Mouse (Mus musculus) adrenal gland, postnatal 36 days (tissue): ENCODE measurements around the gene Ptpn11. TPM values are rescaled to one million over a fixed set of nuclear protein-coding genes. Genes with fewer than 3 reads are reported as not detected.

Experiments used
- DNase-seq, 2 experiments: peaks; one replicate each; pipeline ENCODE4 v3.0.0; 2021; ENCODE audit warnings: mixed read lengths in 1 of 2
- total RNA-seq, 2 experiments: library from RNA; stranded (reverse); gene quantifications; 2 replicates each; pipeline ENCODE4 v1.2.3; 2021

Gene Ptpn11
- total RNA-seq, 2 experiments from 2014 or later: 100 to 135 TPM

DNA sequence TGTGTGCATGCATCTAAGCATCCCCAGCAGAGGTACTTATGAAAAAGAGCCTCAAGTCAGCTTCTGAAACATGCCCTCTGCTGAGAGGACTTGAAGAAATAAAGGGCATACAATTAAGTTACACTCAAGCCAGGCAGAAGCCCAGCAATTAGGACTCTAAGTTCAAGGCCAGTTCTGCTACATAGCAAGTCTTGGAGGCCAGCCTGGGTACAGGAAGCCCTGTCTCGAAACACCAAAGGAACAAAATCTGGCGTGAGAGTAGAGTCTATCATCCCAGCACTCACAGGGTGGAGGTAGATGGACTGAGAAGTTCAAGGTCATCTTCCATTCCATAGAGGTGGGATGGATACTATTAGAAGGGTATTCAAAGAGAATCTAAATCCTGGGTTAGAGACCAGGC lies 6.8 kb downstream of the Ptpn11 start:
- DNase-seq: no peak

DNA sequence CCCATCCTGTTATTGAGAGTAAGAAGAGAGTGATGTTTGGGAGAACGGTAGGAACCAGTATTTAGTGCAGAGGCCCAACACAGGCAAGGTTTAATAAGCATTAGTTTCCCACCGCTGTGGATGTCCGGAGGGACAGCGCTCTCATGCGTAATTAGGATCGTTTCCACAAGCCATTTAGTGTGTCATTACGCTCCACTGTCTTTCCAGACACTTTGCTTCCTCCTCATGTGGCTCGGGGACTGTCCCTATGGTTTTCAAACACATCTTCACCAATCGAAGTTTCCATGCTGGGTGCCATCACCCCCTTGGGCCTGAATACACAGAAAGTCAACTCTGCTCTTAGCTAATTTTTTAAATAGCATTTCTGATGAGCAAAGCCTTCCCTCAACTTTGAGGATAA lies 7.9 kb downstream of the Ptpn11 start:
- no peak for DNase-seq

DNA sequence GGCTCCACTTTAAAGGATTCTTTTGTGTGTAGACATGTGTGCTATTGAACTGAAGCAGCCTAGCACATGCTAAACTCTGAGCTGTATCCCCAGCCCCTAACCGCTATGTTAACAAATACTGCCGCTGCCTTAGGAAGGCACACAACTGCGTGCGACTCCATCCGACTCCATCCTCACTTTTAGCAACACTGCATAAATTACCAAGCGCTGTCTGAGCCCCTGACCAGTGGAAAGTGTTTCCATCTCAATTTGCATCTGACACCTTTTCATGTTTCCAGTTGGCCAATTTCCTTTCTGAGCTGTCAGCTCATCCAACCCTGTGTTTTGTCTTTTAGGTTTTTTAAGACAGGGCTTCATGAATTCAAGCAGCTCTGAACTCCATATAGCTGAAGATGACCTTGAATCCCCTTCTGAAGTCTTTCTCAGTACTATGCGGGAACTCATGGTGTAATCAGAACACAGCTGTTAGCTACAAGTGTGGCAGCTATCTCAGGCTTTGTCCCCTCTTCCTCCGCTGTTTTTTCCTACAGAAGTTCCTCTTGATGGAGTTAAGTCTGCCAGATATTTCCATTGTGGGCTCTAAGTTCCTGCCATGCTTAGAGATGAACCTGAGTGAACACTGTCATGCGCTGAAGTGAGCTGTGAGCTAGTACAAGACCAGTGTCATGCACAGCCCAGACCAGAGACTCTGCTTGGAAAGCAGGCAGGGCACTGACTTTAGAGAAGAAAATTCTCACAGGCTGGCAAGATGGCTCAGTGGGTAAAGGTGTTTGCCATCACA lies 11.9 kb downstream of the Ptpn11 start:
- DNase-seq: no peak

DNA sequence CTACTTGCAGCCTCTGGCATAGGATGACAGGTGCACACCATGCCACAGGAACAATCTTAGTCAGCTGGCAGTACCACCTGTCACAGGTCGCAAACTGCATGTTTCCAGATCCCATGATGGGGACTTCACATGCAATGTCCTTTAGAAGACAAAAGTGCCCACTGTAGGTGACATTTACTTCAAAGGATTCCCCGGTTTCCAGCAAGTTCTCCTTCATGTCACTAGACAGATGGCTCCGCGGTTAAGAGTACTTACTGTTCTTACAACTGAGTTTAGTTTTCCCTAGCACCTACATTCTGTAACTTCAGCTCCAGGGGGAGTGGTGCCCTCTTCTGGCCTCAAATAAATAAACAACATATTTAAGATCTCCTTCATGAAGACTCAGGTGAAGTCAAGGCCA lies 18.4 kb downstream of the Ptpn11 start:
- no peak for DNase-seq

DNA sequence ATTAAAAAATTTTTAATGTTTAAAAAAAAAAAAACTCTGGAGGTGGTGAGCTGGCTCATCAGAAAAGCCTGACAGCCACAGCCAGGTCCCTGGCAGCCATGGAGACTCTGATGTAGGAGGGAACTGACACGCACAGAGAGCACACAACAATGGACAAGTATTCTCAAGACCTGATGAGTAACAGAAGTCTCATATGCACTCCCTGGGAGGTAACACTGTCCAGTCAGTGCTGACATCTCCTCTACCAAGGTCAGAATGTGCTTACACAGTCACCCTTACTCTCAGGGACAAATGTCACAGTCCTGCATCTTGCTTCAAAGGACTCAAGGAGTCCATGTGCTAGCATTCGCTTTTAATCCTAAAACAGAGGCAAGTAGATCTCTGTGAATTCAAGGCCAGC lies 21.6 kb downstream of the Ptpn11 start:
- DNase-seq: peak; percentile 34 to 48

DNA sequence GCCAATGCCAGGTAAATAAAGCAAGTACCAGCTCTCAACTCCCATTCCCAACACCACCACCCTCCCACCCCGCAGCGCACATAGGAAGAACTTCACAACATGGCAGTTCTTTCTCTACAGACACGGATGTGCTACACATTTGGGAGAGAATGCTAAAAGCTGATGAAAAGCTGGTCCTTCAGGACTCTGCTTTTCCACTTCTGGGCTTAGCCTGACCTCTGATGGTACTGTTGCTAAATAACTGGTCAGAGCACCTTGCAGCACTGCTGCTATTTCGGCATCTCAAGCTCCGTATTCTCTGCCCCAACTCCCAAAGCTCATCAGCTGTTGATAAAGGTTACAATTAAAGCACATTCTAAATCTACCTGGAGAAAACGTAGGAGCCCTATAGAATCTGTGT lies 24.3 kb downstream of the Ptpn11 start:
- DNase-seq: no peak

DNA sequence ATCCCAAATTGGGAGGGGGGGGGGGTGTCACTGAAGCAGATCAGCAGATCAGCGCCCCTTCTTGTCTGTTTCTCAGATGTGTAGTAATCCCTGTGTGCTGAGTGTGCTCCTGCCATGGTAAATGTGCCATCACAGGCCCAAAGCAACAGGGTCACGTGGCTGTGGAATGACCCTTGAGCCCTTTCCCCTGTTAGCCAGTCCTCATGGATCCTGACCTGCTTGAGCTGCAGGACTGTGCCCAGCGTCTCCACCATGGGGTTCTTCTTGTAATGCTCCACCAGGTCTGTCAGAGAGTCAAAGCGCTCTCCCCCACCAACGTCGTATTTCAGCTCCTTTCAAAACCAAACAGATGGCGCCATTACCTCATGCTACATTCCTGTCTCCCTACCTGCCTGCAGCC lies 28.3 kb downstream of the Ptpn11 start:
- DNase-seq: no peak

DNA sequence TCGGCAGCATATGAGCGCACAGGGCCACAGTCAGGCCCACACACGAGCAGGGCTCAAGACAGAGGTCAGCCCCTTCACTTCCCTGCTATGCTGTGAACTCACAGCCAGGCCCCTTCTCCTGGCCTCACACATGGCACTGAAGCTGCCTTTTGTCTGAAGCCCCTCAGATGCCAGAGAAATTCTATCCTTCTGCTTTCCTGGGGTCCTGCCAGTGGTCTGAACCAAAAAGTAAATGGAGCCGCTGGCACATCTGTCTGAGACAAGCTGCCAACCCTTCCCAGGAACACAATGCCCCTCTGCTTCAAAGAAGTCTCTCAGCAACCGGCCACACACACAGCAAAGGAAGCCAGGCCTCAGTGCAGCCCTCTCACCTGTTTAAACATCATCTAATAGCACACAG lies 28.9 kb downstream of the Ptpn11 start:
- no peak for DNase-seq

DNA sequence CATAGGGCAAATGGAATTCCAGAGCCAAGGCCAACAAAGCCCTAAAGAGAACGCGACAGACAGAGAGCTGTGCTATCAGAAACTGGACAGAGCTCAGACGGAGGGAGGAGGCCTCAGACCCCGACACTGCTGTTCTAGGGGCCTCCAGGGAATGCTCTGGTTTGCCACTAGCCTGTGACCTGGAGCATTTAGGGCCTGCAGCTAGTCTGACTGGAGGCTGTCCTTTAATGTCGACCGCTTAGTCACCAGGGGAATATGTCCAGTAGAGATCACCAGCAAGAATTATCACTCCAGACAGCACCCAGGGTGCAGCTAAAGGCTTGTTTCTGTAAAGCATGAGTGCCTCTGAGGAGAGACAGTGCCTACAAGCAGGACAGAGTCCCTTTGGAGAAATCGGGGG lies 32.2 kb downstream of the Ptpn11 start:
- DNase-seq: peak; percentile 12 to 29

DNA sequence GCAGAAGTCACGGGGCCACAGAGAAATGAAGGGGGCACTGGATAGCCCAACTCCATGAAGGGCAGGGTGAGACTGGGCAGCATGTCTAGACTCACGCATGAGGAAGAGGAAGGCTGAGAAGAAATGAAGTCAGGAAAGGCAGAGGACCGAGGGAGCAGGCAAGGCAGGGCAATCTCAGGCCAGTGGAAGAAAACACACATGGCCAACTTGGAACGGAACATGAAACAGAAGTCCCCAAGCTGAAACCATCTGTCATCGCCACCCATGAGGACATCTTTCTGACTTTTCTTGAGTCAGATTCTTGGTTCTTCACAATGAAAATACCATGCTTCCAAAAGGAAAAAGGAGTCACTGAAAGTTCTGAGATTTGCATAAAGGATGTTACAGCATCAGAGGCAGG lies 33.7 kb downstream of the Ptpn11 start:
- DNase-seq: no peak

DNA sequence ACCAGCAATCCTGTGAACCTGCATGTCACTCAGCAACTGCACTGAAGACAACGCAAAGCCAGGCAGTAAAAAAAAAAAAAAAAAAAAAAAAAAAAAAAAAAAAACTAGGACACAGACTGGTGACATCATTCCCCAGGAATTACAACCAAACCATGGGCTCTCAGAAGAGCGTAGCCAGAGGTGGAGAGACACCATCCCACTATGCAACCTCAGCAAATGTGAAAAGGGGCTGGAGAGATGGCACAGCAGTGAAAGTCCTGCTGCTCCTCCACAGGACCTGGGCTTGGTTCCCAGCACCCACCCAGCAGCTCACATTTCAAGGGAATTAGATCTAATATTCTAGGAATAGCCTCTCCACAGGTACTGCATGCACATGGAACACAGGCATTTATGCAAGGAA lies 34.2 kb downstream of the Ptpn11 start:
- DNase-seq: no peak

DNA sequence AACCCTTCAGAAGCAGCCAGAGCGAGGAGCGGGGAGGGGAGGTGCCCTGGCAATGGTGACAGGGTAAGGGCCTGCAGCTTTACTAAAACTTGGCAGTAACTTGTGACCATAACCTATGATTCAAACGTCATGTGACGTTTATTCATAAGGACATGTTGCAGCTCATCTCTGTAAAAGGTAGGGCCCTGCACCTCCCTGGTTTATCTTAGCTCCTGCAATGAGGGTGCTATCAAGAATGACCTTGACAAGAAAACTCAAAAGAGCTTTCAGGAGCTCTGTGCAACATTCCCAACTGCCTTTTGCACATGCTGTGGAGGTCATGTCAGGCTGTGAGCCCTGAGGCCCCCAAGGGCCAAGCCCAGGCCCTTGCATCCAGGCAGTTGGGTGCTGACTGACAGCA lies 35.1 kb downstream of the Ptpn11 start:
- peak; percentile 46 to 52 for DNase-seq

DNA sequence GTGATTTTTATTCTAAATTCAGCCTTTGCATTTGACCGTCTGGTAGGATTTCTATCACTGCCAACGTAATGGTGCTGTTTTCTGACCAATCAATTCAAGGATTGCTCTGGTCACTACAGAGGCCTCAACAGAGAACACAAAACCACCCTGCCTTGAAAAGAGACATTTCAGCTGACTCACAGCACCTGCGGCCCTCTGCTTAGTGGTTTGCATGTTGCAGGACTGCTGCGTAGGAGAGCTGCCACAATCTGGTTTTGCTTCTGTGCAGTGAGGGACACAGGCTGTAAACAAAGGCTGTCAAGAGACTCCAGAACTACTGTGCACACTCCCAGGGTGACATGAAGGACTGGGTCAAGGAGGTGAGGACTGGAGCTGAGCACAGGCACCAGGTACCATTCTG lies 40.5 kb downstream of the Ptpn11 start:
- DNase-seq: no peak

DNA sequence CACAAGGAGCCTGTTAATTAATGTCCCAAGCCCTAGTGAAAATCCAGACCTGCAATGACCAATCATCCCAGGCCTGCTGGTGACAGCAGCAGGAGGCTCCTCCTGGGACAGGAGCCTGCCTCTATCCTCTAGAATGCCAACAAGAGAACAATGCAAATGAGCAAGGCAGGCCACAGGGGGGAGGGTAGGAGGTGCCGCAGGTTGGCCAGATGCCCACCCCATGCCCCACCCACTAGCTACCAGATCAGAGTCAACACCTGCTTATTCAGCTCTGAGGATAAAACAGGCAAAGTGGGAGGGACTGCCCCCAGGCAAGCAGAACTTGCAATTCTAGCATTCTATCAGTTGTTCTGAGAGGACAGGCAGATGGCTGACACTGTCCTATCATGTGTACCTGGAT lies 42.0 kb downstream of the Ptpn11 start:
- DNase-seq: no peak

DNA sequence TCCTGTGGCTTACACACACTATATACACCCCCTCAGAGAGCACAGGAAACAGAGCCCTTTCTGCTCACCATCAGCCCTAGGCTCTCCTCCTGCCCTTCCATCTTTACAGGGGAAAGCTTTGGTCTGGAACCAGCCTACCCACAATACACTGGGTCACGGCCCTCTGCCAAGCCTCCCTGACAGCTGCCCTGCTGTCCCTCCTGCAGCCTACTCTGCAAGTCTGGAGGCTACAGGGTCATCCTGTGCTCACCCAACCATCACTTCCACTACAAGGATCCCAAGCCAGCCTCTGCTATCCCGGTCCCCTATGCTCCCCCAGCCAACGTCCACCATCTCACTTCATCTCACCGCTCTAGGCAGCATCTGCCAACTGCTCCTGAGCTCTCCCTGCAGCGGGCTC lies 44.9 kb downstream of the Ptpn11 start:
- DNase-seq: no peak

DNA sequence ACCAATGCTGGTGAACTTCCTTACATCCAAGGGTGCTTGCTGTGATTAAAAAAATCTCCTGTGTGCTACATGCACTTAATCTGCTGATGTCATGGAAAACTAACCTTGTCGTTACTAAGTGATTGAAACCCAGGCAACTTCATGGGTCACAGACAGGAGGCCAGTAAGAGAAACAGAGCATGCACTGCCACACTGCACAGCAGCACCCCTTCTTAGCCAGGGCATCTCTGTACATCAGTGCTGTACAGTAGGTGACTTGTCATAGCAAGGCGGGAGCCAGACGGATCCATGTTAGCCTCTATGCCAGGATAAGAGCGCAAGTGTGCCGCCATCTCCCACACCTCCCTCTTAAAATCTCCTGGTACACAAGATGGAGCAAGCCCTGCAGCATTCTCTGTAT lies 45.6 kb downstream of the Ptpn11 start:
- no peak for DNase-seq

DNA sequence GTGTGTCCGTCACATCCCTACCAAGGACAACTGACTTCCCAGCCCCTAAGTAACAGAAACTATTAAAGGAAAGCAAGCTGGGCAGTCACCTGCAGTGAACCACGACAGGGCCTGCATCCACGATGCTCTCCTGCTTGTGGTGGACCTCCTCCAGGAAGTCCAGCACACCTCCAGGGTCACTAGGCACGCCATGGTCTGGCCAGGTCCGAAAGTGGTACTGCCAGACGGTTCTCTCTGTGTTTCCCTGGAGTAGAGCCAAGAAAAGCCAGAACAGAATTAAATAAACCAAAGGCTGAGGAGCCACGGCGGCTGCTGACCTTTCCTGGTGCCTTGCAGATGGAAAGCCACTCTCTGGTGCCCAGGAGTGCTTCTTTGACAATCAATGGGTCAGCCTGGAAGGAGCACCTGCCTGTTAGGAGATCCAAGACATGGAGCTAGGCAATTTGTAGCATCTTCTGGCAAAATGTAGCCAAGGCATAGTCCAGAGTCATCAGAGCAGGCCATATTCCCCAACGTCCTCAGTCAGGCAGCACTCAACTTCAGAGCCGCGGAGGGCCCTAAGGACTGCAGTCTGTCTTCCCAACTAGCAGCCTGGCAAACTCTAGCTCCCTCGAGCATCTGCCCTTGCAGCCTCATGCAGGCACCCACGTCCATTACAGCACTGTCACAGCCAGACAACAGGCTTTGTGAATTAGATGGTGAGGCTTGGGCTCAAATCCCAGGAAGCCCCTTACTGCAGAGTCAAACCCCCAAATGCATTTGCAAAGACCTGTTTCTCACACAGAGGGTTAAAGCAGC lies 46.6 kb downstream of the Ptpn11 start:
- DNase-seq: peak in 1 of 2 experiments; percentile 44

DNA sequence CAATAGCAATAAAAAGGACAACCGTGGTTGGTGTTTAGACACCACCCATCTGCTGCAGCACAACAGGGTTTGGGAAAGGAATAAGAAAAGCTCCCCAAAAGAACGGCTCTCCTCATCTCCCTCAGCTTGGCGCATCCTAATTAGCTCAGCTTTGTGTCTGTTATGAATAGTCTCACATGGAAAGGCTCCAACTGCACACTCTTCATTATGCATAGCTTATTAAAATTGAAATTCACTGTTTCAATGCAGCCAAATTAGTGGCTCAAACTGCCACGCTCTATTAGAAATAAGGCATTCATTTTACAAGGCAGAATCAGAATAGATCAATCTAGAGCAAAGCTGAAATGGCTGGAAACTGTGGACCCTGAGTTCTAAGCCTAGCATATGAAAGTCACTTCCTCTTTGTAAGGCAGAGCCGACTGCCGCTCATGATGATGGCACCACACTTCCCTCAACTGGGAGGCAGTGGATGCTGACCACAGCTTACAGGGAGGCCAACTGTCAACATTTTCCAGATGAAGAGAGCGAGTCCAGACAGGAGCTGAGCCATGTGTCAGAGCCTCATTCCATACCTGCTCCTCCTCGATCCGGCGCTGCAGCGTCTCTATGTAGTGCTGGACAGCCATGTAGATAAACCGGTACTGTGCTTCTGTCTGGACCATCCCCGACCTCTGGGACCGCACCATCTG lies 48.6 kb downstream of the Ptpn11 start:
- DNase-seq: no peak

DNA sequence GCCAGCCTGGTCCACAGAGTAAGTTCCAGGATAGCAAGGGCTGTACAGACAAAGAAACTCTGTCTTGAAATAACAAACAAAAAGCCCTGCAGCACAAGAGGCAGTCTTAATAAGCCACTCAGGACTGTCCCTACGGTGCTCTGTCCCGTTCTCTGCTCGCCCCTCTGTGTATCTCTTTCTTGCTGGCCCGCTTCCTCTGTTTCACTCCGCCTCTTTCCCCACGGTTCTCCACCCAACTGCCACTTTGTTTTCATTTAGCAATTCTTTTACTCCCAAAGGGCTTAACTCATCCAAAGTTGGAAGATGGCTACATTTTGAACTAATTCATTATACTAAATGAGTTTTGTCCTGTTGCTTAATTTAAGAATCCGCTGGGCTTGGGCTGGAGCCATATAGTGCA lies 50.9 kb downstream of the Ptpn11 start:
- DNase-seq: no peak

DNA sequence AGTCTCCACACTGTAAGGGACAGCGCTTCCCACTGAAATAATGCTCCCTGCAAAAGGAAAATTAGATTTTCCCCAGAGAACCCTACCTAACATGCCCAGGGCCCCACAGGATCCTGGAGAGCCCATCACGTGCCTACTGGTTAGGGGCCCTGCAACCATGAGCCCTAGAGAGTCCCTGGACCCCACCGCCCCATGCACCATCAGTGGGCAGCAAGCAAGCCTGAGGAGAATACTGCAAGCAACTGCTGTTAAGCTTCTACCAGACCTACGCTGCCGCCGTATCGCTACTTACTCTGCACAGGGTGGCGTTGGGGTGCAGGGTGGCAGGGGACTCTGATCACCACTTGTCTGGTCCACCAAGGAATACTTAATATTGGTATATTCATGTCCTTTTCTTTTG lies 54.1 kb downstream of the Ptpn11 start:
- no peak for DNase-seq

DNA sequence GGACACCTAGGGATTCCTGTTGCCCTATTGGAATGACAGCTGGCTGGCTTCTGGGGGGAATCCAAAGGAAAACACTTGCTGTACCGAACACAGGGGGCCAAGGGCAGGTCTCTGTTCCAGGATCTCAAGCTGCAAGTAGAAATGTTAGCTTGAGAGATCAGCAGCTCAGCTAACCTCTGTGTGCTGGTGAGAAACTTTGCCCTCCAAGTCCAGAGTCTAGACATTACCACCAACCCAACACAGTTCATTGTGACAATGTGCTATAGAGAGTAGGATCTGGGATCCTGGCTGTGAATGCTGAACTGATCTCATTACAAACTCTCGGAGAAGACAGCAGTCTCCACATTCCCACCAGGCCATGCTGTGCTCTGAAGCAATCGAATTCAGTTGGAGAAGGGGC lies 59.4 kb downstream of the Ptpn11 start:
- no peak for DNase-seq

DNA sequence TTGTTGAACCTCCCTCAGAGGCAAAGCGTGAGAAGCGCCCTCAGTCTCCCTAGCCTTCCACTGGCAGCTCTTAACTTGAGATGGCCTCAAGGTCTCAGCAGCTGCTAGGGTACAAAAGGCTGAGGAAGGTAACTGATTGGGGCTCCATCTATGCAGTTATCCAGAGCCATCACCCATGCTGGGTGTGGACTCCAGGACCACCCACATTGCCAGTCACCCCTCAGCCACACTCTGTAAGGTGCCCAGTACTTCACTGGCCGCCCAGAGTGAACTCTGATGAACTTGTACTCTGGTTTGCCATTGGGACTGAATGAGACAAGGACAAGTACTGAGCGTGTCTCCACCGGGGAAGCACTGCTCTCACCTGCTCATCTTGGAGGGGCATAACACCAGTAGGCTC lies 61.9 kb downstream of the Ptpn11 start:
- DNase-seq: no peak

DNA sequence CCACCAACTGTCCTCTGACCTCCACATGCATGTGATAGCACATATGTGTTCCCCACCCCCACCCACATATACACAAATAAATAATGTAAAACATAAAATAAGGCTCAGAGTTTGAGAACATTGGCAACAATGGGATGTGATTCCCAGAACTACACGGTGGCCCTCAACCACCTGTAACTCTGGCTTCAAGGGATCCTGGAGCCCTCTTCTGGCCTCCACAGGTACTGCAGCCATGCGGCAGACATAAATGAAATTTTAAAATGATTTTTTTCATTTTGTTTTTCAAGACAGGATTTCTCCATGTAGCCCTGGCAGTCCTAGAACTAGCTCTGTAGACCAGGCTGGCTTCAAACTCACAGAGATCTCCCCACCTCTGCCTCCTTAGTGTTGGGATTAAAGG lies 65.1 kb downstream of the Ptpn11 start:
- DNase-seq: no peak
